Mouse (Mus musculus) WW6 (cell line): ENCODE data around the gene Pknox2.
A peak's percentile ranks its signal among the peaks of the same experiment; 100 is the strongest.

Source experiments
- DNase-seq: peaks from one replicate; pipeline ENCODE4 v3.0.0-alpha.2; 2013; ENCODE audit warnings: low read depth, low spot score

Gene Pknox2

DNA sequence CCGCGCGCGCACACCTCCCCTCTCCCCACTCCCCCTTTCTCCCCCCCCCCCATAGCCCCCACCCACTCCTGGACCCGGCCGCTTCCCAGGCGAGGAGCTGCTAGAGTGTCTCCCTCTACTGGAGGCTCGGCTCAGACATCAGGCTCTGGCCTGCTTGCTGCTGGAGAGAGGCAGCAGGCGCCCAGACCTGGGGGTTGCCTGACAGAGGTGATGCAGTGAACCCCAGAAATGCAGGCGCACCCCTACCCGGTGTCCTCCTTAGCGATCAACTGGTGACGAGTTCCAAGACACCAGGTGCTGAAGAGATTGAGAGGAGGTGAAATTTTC is at the start of gene Pknox2:
TSS of gene Pknox2 (minus strand) at position 49 of the 327 bp plus-strand sequence.
- no peak for DNase-seq

DNA sequence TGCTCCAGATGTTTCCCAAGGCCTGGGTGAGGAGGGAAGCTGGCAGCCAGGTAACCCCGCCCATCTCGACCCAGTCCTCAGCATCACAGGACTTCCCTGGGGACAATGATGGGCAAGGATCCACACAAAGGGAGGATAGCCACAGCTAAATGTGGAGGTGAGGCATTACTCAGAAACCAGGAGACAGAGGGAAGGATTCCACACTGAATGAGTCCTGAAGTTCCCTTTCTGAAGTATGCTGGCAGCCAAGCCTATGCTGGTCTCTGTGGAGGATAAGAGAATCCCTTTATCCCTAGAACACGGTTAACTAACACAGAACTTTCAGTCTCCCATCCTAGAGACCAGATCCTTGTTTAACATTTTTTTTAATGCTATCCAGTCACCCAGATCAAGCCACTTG is 40.8 kb upstream of the Pknox2 start:
- no peak for DNase-seq

DNA sequence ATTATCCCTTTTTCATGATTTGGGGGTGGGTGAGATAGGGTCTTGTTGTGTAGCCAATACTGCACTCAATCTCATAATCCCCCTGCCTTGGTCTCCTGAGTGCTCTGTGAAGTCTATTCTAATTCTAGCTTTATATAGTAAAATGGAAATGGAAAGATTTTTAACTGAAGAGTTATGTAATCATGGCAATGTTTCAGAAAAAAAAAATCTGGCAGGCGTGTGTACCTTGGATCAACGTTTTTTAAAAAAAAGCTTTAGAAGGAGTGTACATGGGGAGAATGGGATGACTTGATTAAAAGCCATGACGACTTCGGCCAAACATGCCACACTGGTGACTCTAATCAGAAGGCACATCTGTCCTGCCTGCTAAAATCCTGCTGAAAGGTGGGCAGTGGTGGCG is 40.2 kb upstream of the Pknox2 start:
- no peak for DNase-seq

DNA sequence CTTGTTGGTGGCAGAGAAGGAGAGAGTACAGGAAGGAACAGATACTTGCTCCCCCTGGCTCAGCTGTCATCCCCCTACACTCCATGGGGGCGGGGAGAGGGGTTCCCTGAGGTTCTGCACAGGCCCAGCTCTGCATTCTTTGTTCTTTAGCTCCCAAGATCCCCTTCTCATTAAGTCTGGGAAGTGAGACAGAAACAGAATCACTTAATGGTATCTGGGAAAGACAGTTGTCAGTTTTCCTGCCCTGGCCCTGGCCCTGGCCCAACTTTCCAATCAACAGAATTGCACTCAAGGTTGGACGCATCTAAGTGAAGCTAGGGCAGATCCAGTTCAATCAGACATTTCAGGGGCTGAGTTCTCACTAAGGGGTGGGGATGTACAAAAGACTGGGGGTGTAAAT is 36.0 kb upstream of the Pknox2 start:
- no peak for DNase-seq

DNA sequence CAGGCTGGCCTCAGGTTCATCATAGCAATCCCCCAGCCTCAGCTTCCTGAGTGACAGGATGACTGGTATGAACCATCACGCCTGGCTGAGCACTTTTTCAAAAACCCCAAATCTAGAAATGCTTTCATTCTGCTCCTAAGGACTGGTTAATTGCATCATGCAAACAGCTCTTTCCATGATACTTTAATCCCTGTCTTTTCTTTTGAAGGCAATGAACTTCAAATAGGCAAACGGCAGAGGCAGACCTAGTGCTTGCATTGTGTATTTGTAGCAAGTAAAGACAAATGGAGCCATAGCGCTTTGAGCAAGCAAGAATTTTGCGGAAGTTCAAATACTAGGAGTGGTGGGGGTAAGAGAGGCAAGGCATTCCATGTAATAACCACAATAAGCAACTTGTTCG is 34.4 kb upstream of the Pknox2 start:
- DNase-seq: no peak

DNA sequence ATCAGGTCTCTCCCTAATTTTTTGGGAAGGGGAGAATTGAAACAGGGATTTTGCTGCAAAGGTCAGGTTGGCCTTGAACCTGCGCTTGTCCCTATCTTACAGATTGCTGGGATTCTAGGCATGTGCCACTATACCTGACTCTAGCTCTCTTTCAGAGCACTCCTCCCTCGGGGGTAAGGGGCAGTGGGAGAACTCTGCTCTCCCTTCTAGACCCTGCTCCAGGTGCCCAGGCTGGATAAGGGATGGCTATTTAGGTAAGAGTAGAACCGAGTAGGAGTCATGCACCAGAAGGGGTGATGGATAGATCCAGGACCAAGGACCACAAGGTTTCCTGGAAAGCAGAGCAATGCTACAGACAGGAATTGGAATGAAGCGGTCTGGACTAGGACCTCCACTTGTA is 32.4 kb upstream of the Pknox2 start:
- DNase-seq: no peak

DNA sequence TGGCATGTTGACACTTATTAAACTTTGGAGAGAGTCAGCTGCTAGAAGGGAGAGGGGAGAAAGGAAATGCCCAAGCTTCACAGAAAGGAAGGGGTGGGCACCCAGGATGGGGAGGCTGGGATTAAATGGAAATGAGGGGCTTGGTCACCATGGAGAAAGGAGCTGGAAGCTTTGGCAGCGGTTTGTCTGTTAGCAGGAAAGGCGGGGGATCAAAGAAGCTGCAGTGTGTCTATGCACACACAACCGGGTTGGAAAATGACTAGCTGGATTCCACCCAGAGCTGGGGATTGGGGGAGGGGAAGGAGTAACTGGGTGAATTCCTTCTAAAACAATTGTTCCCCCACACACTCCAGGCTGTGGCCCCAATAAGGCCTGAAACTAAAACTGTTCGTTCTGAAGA is 31.7 kb upstream of the Pknox2 start:
- no peak for DNase-seq

DNA sequence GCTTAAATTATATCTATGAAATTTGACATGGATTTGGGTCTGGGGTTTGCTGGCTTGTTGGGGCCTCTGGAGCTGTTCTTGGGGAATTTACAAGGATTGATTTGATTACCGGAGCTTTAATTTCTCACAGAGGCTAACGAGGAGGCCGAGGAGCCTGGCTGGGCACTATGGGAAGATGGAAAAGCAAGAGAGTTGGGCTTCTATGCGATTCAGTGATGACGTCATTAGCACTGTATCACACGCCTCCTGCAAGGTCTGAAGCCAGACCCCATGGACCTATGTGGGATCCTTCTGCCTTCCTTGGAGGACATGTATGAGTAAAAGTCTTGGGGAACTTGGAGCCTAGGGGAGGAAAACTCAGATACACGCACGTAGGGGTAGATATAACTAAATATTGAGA is 30.3 kb upstream of the Pknox2 start:
- DNase-seq: no peak

DNA sequence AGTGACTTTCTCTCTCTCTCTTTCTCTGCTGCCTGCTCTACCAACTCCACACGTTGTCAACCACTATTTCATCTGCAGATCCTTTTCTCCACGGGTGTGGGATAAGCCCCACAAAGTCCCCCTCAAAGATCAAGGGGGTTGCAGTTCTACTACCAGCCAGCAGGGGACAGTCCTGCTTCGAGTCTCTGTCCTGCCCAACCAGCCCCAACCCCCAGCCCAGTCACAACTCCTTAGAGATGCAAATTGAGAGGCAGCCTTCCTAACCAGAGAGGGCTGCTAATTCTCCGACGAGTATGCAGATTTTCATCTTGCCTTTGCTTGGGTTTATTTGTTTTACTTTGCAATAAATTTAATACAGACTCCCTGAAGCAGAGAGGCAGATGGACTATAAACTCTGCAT is 29.9 kb upstream of the Pknox2 start:
- DNase-seq: peak; percentile 48

DNA sequence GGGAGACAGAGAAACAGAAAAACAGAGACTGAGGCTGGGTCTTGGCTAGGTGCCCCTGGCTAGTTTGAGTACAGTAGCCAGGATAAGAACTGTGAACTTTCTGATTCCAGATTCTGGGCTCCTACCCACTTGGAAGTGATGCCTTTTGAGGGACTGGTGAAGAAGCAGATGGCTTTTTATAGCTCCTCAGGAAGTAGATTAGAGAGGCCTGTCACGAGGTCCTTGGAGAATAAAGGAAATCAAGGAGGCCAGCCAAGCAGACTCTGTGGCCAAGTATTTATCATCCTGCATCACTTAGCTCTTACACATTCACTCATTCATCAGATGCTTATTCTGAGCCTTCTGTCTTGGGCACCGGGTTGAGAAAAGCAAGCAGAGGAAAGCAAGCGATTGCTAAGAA is 28.8 kb upstream of the Pknox2 start:
- DNase-seq: no peak

DNA sequence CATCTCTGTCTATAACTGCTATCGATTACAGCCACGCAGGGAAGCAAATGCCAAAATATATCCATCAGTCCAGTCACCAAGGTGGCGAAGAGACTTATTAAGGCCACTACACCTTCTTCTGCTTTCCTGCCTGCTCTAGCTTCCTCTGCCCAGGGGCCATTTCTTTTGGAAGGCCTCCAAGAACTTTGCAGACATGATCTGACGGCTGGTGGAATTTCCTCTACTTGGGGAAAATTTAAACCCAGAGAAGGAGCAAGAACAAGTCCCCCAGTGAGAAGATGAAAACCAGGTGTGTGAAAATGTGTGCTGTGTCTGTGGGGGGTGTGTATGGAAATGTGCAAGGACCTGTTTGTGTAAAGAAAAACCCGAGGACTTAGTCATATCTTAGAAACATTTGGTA is 26.2 kb upstream of the Pknox2 start:
- no peak for DNase-seq

DNA sequence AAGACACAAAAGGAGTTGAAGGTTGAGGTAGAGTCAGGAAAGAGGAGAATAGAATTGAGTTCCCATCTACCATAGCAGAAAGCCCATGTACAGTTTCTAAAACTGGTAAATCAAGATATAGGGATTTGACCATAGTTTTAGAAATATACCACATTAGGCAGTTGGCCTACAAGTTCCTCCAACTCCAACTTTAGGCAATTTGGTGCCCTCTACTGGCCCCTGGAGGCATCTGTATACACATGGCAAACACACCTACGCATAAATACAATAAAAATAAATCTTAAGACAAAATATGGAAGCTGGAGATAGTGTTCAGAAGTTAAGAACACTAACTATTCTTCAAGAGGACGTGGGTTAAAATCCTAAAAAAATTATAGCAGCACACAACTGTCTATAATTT is 19.7 kb upstream of the Pknox2 start:
- DNase-seq: no peak

DNA sequence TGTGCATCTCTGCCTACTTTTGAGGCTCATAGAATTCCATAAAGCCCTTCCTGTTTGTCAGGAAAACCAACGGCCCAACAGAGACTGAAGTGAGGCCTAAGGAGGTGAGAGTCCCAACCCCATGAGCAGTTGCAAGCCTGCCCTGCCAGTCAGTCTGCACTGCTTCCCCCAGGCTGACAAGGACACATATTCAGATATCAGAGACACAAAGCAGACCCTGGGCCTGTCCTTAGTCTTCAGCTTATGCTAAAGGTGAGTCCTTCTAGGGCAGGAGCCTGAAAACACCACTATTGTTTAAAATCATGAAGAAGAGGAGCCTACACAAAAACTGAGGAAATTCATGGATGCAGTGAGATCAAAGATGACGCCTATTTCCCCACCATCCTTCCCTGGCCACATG is 13.5 kb upstream of the Pknox2 start:
- DNase-seq: no peak

DNA sequence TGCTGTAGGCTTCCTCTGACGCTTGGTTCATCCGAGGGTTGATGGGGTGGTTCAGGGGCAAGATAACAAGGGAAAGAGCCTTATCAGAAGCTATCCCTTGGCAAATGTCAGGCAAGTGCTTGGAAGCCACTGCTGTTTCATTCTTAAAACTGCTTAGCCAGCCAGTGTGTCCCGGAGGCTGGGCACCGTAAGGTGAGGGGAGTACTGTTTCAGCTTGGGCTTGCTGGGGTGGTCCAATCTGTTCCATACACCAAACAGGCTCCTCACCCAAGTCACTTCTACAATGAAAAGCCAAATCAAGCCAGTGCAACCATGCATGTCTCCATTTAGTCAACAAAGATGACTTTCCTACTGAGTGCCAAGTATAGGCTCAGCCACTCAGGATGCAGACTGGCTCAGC is 679 bp upstream of the Pknox2 start:
- no peak for DNase-seq

DNA sequence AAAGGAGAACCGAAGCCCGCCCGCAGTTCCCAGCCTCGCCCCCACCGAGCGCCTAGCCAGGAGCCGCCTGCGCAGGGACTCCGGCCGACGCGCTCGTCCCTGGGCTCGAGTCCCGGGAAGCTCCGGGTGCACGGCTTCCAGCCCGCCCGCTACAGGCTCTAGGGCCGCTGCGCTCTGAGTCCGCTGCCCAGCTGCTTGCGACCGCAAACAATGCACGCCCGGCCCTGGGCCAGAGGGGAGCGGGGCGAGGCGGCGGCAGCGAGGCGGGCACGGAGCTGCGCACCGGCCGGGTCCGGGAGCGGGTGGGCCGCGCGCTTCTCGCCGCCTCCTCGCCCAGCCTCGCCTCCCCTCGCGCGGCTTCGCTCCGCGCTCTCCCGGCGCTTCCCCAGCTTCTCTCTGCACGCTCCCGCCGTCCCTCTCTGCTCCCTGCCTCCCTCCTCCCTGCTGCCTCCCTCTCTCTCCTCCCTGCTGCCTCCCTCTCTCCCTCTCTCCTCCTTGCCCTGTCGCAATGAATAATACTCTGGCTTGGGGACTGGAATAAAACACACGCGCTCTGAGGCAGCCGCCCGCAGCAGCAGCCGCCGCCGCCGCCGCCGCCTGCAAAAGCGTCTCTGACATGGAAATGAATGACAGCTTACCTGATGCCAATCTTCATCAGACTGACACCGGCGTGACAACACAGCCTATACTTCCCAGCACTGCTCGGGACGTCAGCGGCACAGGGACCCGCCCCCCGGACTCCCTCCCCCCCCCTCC is 426 bp downstream of the Pknox2 start:
- DNase-seq: peak; percentile 47

DNA sequence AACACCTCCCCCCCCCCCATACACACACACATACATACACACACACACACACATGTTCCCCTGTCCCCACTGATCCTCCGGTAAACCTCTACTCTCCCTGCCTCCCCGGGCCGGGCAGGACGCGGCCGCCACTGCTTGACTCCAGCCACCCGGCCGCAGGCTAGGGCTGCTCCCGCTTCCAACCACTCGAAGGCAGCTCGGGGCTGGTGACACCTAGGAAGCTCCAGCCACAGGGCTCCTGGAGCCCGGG is 929 bp downstream of the Pknox2 start:
- no peak for DNase-seq

DNA sequence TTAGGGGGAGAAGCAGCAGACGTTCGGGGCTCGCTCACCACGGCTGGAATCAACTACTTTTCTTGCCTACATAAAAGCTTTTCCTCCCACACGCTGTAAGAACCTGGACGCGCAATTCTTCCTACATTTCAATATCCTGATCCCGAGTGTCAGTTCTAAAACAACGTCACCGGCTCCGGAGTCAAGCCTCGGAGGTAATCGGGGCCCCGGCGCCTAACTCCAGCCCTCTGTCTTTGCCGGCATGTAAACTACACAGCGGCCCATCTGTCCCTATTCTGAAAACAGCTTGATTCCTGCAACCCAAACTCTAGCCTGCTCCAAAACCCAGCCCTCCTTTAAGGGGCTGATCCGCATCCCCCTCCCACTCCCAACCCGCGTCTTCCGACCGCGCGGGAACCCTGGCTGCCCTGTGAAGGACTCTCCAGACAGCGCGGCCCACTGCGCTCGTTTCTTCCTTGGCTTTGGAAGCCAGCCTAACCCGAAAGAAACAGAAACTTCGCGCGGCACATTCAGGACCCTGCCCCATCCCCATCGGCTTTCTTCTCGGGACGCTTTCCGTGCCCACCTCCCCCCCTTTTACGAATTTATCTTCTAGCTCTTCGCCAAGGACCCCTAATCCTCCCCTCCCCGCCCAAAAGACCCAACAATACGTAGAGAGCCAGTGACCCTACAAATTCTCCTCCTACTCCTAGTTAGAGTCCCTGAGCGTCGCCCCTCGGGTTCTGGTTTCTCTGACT is 1.4 kb downstream of the Pknox2 start:
- no peak for DNase-seq

DNA sequence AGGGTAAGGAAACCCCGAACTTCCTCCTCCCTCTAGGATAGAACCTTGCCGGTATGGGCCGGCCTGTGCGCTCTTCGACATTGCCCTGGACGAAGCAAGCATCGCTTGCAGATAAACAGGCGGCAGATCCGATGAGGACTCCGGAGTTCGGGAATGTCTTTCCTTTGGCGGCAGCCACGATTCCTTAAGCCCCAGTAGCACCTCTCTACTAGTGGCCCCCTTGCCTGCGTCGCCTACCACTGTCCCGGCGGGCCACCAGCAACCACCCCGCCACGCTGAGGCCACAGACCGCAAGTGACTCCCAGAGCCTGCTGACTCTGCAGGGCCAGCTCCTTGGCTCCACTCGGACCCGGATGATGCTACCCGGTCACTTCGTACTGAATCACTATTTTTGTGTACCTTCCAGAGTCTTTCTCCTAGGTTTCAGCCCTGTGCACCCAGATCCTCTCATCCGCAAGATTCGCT is 2.0 kb downstream of the Pknox2 start:
- DNase-seq: no peak

DNA sequence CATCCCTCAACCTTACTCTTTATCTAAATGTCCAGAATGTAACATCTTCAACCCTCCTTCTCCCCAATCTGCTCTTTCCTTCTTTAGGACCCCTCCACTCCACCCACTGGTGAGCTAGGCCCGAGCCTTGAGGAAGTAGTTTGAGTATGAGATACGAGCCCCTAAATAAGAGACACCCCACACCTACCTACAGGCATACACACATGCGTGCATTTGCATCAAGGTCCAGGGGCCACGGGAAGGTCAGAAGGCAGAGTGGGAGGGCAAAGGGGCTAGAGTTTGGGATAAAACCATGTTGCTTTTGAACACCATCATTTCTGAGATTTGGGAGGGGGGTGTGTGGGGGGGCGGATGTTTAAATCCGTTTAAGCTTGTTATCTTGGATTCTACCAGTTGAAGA is 2.5 kb downstream of the Pknox2 start:
- no peak for DNase-seq

DNA sequence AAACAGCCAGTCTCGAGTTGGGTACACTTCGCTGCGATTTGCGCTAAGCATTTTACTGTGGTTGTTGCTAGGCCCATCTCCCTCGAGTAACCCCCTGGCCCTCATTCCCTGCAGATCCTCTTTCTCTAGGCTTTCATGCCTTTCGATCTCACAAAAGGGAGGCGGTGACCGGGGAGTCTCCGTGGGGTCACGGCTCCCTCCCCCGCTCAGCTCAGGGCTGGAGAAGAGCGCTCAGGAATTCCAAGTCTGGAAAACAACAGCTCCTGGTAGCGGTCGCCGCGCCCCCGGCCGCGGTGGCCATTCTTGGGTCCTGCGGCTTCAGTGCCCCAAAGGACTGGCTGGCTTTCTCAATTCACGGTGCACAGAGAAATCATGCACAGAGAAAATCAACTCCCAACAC is 3.0 kb downstream of the Pknox2 start:
- no peak for DNase-seq

DNA sequence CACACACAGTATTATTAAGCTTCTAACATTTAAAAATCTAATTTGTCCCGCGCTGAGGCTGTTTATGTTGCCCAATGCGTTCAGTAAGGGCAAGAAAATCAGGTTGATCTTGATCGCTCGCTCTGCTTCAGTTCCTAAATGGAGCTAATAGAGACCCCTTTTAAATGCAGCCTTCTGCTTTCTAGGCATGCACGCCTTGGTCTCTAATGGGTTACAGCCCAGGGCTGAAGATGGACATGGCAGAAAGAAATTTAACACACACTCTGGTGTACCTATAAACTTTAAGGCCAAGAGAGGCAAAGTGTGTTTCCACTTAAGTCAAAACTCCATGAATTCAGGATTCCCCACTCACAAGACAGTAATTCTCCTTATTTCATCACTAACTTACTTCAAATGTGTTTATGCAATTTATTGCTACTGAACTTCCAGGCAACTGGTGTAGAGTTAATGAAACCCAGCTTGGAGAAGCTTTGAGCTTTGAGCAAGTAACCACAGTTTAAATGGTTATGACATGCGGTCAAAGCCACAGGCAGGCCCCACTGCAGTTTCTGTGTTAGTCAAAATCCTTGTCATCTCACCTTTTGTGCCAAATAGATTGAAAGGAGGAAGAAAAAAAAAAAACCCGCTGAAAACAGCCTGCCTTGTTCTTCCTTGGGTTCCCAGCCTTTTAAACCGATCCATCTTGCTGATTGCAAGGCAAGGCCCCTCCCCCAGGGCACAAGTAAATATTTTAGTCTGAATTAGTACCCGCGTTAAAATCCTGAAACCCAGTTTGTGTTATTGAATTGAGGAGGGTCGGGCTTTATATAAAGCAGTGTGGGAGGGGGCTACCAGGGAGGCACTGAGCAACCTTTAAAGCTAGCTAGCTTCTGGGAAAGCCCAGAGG is 3.9 kb downstream of the Pknox2 start:
- DNase-seq: no peak

DNA sequence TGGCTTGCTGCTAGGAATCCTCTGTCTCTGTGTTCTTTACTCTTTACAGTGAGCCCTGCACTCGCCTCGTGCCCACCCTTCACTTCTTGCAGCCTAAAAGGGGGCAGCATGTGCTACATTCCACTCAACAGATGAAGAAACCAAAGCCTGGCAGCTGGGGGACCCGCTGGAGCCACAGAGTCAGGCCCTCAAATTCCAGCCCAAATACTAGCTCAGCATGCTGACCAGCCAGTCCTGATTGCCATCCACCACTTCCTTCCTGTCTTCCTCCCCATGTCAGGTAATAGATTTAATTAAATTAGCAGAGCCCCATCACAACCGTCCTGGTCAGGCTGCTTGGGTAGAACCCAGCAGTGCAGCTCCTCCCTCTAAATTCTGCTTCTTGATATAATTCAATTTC is 5.1 kb downstream of the Pknox2 start:
- no peak for DNase-seq
